Mouse (Mus musculus) embryo, embryonic 10.5 days (tissue): ENCODE results near the gene Rgma.

Experiments
- DNase-seq: peaks from one replicate; pipeline ENCODE4 v3.0.0-alpha.2; 2015; ENCODE audit warnings: low spot score

Rgma gene

GRCm38 (mm10) chr7:73371587-73372321, 3.6 kb upstream of the Rgma start:
- DNase-seq, result no peak

- DNase-seq, result peak; percentile 51
Measured at GRCm38 (mm10) chr7:73372352-73372970, 2.8 kb upstream of the Rgma start.

GRCm38 (mm10) chr7:73374727-73375126, 582 bp upstream of the Rgma start:
- peak; percentile 82 for DNase-seq

DNA sequence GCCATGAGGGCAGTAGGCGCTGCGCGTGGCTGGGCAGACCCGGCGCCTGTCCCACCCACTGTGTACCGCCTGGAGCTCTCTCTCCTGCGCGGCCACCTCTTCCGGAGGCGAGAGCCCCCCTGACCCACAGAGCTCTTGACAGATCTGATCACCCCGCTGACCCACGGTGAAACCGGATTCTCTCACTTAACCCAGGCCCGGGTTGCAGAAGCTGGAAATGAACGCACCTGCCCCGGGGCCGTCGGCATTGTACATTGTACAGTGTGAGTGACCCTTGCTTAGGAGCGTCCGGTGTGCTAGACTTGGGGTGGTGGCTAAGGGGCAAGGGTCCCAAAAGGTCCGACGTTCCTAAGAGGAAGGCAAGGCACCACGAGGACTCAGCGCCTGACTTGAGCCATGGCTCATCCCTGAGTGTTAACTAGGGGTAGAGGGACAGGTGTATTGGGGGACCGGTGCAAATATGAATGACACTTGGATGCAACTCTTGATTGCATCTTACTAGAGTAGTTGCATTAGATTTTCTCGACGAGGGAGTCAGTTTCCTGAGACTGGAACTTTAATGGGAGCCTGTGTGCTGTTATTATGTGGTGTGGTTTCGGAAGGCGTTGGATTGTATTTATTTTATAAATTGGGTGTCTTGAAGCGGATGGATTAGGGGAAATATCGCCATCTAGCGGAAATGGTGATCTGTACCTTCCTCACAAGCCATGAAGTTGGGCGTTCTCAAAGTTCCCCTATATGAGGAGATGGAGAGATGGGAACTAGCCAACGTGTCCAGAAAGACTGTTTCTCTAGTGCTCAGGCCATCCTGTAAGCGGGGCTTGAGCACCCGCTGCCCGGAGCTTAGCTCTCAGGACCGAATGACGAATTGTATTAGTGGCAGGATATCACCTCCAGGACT, 1.0 kb downstream of the Rgma start:
- peak; percentile 96 for DNase-seq

DNA sequence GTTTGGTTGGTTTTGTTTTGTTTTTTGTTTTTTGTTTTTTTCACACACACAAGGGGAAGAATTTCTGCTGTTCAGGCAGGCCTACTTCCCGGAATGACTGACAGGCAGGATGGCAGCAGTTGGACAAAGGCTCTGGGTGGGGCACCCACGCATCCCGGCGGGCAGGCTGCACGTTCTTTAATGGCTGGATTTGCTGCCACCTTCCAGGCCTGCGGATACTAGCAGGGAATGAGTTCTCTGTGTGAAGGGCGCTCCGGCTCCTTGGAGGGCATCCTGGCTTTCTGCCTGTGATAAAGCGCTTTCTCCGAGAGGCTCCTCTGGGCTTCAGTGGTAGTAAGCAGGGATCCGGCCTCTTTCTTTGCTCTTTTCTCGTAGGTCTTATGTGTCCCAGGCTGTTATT, 2.0 kb downstream of the Rgma start:
- no peak for DNase-seq

DNA sequence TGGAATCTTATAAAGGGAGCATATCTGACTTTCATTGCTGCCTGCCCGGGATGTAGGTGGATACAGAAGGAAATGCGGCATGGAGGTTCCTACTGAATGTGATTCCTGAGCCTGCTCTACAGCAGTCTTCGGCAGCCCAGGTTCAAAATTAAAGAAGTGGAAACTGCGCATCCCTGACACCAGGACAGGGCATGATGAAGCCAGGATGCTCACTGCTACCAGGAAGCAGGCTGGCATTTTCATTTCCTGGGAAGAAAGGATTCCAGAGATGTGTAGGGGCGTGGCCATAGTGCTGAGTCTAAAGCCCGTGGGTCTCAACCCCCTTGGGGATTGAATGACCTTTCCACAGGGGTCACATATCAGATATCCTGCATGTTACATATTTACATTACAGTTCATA, 2.7 kb downstream of the Rgma start:
- DNase-seq, result no peak

DNA sequence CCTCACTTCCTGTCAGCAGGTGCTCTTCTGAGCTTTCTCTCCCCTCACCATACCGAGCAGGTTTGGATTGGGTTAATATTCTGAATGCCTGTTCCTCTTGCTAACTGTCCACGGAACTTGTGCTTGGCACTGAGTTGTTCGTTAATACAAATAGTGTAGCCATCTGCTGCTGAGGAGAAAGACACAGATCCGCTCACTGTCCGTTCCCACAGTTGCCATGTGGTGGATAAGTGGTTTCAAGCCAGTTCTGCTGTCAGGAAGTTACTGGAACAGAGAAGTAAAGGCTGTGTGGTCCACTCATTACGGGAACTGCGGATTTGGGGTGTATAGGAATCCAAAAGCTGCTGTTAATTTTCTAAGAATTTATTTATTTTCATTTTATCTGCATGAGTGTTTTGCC, 7.5 kb downstream of the Rgma start:
- DNase-seq, result no peak

- no peak for DNase-seq
Measured at GRCm38 (mm10) chr7:73388866-73389265, 13.6 kb downstream of the Rgma start.

DNA sequence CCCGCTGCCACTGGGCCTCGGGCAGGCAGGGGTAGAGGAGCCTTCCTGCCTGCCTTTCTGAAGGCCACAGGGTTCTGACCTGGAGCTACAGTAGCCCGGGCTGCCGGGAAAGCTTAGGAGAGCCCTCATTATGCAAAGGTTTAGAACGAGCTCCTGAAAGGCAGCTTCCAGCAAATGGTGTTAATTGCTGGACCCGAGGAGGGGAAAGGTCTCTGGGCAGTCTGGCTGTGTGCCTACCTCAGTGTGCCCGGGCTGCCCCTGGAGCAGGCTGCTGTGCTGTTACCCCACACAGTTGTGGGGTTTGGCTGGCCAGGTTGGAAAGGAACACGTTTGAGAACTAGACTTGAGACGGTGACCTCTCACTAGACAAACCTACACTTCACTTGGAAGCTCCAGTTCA, 14.1 kb downstream of the Rgma start:
- DNase-seq, result no peak

DNA sequence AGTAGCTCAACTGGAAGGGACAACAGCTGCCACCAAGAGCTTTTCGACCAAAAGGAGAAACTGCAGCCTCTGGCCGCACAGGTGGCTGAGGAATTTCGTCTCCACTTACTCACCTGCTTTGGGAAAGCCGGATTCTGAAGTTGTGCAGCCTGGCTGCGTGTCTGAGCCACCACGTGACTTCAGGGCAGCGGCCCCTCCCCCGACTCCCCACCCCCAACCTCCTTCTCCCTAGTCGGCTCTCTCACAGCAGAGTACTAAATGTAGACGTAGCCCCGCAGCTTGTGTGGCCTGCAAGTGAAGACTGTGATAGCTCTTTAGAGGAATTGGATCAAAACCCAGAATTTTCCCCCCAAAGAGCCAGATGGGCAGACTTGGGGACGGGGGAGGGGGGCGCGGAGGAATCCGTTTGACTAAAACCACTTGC, 14.6 kb downstream of the Rgma start:
- DNase-seq, result peak; percentile 77

DNA sequence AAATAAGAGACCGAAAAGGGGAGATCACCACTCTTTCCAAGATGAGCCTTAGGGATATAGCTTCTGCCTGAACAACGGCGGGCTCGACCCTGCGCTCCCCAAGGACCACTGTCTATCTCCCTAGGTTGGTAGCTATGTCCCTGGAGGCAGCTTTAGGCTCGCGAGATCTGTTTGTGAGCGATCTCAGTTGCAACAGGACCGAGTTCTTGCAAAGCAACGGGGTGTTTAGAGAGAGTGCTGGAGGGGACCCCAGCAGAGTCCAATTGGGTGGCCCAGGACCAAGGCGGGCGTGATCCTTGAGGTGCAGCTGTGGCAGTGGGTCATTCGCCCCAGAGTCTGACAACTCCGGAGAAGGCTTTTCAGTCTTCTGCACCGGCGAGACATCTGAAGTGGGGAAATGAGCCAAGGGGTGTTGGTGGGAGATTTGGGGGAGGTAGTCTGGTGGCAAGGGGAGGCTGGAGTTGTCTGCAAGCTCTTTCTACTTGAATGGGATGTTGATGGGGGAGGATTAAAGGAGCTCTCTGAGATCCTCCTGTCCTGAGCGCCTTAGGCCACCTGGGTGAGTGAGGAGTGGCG, 15.2 kb downstream of the Rgma start:
- peak; percentile 66 for DNase-seq

DNA sequence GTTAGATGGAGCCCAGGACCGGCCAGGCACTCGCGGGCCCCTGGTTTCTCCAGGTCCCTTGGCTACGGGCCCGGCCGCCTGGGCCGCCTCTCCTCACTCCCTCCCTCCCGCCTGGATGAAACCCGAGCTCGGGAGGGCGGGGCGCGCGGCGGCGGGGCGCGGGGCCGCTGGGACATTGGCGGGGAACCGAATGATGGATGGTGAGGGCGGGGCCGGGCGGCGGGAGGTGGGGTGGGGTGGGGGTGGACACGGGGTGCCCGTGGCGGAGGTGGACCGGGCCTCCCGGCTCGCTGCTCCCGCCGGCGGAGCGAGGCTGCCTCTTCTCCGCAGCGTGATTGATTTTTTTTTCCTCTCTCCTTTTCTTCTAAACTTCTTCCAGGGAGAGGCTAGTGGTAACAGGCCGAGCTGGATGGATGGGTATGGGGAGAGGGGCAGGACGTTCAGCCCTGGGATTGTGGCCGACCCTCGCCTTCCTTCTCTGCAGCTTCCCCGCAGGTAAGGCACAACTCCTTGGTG, 15.8 kb downstream of the Rgma start:
- DNase-seq, result peak; percentile 91

DNA sequence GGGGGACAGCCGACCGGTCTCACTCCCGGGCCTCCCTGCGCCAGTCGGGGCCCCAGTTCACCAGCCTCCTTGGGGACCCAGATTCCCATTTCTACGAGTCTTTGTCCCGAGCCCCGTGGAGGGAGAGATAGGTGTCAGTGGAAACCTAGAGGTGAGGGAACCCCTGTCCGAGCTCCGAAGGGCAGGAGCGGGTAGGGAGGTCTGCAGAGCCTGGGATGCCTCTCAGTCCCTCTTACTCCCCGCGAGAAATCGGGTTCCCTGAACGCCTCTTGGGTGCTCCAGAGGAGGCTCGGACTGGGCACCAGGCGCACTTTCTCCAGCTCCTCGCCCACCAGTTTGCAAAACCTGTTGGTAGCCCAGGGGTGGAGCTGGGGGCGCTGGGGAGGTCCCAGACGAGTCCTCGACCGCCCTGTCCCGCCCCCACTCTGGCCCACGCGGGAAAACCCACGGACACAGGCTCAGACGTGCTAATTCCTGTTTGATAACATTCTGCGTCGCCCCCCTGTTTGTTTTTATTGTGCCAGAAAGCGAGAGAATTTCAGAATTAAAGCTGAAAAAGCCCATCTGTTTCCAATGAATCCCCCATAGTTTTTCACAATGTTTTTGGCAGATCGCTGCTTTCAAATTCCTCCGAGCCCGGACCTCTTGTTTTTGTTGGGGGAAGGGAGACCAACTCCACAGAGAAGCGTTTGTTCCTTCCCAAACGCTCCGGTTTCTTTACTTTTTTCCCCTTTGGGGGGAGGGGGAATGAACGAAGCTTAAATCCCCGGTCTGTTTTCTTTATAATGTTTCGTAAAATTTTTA, 16.4 kb downstream of the Rgma start:
- peak; percentile 82 for DNase-seq

DNA sequence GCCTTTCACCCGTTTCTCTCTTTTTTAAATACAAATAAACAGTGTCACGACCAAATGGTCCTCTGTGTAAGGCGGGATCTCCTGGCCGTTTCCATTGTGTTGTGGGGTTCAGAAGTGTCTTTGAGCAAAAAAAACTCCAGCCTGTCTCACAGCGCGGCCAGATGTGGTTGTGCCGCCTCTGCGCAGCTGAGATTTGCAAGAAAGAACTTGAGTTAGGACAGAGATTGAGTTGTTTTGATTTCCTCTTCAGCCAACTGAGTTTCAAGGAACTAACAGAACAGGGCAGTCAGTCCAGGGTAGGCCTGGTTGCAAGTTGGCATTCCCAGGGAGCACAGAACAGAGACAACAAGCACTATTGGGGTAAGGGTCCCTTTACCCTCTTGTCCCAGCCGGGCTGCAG, 17.1 kb downstream of the Rgma start:
- DNase-seq, result peak; percentile 71

DNA sequence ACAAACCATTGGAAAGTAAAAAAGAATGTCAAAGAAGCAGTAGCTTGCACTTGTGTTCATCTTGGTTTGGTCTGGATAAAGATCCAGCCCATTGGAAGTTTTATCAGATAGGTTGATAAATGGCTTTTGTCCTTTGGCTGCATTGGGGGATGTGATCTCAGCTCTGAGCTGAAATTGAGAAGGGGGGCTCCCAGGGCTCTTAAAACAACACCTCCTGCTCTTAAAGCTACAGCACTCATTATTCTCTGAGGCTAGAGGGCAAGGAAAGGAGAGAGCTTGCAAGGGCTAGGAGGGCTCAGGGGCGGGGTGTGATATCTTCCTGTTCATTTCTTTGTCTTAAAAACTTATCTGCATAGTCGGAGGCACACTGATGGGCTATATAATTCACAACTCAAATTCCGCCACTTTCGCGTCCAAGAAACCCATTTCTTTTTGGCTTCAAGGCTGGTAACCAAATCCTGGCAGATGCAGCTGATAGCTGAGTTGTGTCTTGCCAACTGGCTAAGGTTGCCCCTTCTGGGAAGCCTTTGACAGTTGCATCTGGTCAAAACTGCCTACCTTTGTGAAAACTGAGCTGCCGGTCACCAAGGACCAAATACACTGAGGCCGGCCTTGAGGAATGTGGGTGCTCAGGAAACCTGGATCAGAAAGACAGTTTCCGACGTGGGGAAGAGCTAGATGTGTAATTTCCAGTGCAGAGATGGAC, 18.2 kb downstream of the Rgma start:
- DNase-seq, result peak; percentile 83

GRCm38 (mm10) chr7:73394013-73394409, 18.7 kb downstream of the Rgma start:
- DNase-seq, result no peak

GRCm38 (mm10) chr7:73398319-73398718, 23.0 kb downstream of the Rgma start:
- DNase-seq, result peak; percentile 84

DNA sequence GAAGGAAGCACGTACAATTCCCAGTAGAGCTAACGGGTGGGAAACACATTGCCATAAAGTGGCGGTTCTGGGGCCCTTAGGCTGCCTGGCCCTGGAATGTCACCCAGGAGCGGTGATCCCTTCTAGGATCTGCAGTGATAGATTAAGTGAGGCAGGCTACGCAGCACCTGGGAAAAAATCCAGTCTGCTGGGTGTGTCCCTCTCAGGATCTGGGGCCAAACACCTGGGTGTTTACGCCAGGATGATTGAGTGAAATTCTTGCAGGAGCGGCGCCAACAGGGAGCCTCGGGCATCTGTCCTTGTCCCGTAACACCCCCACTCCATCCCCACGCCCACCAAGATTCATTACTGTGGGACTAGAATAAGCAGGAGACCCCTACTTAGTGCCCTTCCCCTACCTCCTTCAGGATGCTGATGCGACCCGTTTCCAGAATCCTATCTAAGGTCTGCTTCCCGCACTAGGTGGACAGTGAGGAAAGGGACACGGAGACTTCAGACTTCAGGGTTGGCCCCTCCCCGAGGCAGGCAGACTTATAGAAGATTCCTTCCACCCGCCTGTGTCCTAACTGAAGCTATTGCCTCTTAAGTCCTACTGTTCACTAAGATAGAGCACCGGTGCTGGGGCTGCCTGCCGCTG, 23.6 kb downstream of the Rgma start:
- DNase-seq, result no peak

- peak; percentile 94 for DNase-seq
Measured at GRCm38 (mm10) chr7:73399501-73400044, 24.3 kb downstream of the Rgma start.
